Mouse (Mus musculus) embryonic facial prominence, embryonic 11.5 days (tissue): ENCODE measurements around the gene Shisal2a. TPM values are rescaled to one million over a fixed set of nuclear protein-coding genes. Genes with fewer than 3 reads are reported as not detected.
A peak's percentile ranks its signal among the peaks of the same experiment; 100 is the strongest.

Experiments
- ATAC-seq: fragments of 200-750 bp; cut with Nextera tagmentation; replicated peaks from 2 replicates; pipeline ENCODE4 v1.8.0; 2017; ENCODE audit warnings: low read depth; ENCODE audit not compliant: insufficient number of reproducible peaks, low FRiP score, low TSS enrichment
- DNase-seq: peaks from one replicate; pipeline ENCODE4 v3.0.0-alpha.2; 2015; ENCODE audit warnings: low spot score
- H3K27ac ChIP-seq: fragments of 300-500 bp; sonication (generic); replicated peaks from 2 replicates; pipeline ENCODE4 v1.5.1; 2014; ENCODE audit warnings: mild to moderate bottlenecking, low read depth, low read length, control low read depth
- H3K27me3 ChIP-seq: fragments of 300-500 bp; sonication (generic); 2 replicates; pipeline ENCODE4 v1.6.1; 2014; ENCODE audit warnings: mild to moderate bottlenecking, low read length, moderate library complexity, mixed read lengths; ENCODE audit not compliant: control insufficient read depth, insufficient read depth
- H3K36me3 ChIP-seq: fragments of 300-500 bp; sonication (generic); replicated peaks from 2 replicates; pipeline ENCODE4 v1.6.1; 2014; ENCODE audit warnings: low read depth, mild to moderate bottlenecking, low read length, moderate library complexity, mixed read lengths; ENCODE audit not compliant: control insufficient read depth, insufficient read depth
- H3K4me1 ChIP-seq: fragments of 300-500 bp; sonication (generic); 2 replicates; pipeline ENCODE4 v1.6.1; 2014; ENCODE audit warnings: low read length, mixed read lengths; ENCODE audit not compliant: control insufficient read depth, insufficient read depth
- H3K4me2 ChIP-seq: fragments of 300-500 bp; sonication (generic); 2 replicates; pipeline ENCODE4 v1.6.1; 2014; ENCODE audit warnings: low read depth, mild to moderate bottlenecking, control low read depth, low read length, moderate library complexity
- H3K4me3 ChIP-seq: fragments of 300-500 bp; sonication (generic); 2 replicates; pipeline ENCODE4 v1.5.1; 2014; ENCODE audit warnings: low read depth, low read length, control low read depth
- H3K9ac ChIP-seq: fragments of 300-500 bp; sonication (generic); replicated peaks from 2 replicates; pipeline ENCODE4 v1.6.1; 2014; ENCODE audit warnings: mild to moderate bottlenecking, control low read depth, low read length
- H3K9me3 ChIP-seq: fragments of 300-500 bp; sonication (generic); replicated peaks from 2 replicates; pipeline ENCODE4 v1.6.1; 2016; ENCODE audit warnings: mild to moderate bottlenecking, low read length, inconsistent platforms, mixed read lengths; ENCODE audit not compliant: control insufficient read depth
- WGBS: fragments of 180-500 bp; shearing (Covaris S2); extraction: QIAGEN DNeasy Blood & Tissue Kit; methylation state at CpG from one replicate; pipeline ENCODE4 v1.1.7; 2014; 5-methylcytosine and 5-hydroxymethylcytosine counted together
- polyA plus RNA-seq: library from polyadenylated mRNA; unstranded; fragments of >200 nt; fragmentation: Nextera tagmentation; extraction: Ambion mirVana; gene quantifications from 2 replicates; pipeline ENCODE4 v1.2.1, GENCODE M21; 2014

The Shisal2a gene
- polyA plus RNA-seq, 1 experiment from 2014 or later = 8.5 TPM

- Histone ChIP-seq H3K4me1 (no peaks in the 10 kb centered on the region; the same call in 1 of the 2 replicates), H3K36me3 (no peaks in the 10 kb centered on the region), H3K27me3 (no peaks in the 10 kb centered on the region), H3K27ac (no peak overlapping the region), H3K9ac (no peak overlapping the region), H3K4me2 (no peak overlapping the region), H3K9me3 (no peaks in the 10 kb centered on the region), H3K4me3 (no peak overlapping the region)
- no peak for DNase-seq
- no peak for ATAC-seq
- 91% methylated on average over 3 of the region's 3 CpGs for WGBS
These were observed 11.7 kb downstream of the Shisal2a start for GRCm38 (mm10) chr4:108371421-108371820.

DNA sequence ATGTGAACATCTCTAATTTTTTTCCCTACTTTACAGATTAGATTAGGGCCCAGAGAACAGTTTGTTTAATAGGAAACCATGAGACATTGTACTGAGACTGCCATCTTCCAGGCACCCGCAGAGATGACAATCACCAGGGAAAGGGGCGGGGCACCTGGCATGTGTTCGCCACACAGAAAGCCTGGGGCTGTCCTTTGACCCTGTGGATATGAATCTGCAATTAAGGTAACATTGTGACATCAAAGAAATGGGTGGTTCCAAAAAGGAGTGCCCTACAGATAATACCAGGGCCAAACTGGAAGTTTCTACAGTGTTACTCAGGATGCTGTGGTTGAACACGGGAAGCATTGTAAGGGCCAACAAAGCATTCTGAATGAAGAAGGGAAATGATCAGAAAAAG lies 12.7 kb downstream of the Shisal2a start:
- Histone ChIP-seq H3K27me3 (no peaks in the 10 kb centered on the region), H3K4me2 (no peak overlapping the region), H3K4me3 (no peak overlapping the region), H3K36me3 (no peaks in the 10 kb centered on the region), H3K9ac (no peak overlapping the region), H3K9me3 (no peaks in the 10 kb centered on the region), H3K4me1 (no peaks in the 10 kb centered on the region; the same call in 1 of the 2 replicates), H3K27ac (no peak overlapping the region)
- ATAC-seq (no peak), DNase-seq (no peak)
- WGBS = 65% methylated on average over 4 of the region's 4 CpGs

GRCm38 (mm10) chr4:108369254-108369653 lies 13.9 kb downstream of the Shisal2a start:
- H3K4me2 ChIP-seq = no peak overlapping the region
- H3K27me3 ChIP-seq = no peaks in the 10 kb centered on the region
- no peak overlapping the region for H3K4me3 ChIP-seq
- ATAC-seq = no peak
- H3K4me1 ChIP-seq = peaks cover under 1% of the 10 kb centered on the region
- no peaks in the 10 kb centered on the region for H3K9me3 ChIP-seq
- H3K36me3 ChIP-seq = no peaks in the 10 kb centered on the region
- no peak for DNase-seq
- 26% methylated on average over 5 of the region's 5 CpGs for WGBS
- no peak overlapping the region for H3K27ac ChIP-seq
- no peak overlapping the region for H3K9ac ChIP-seq

- ATAC-seq = no peak
- H3K36me3 ChIP-seq = no peaks in the 10 kb centered on the region
- peak overlapping the region; percentile 90 for H3K27ac ChIP-seq
- no peaks in the 10 kb centered on the region for H3K27me3 ChIP-seq
- no peak overlapping the region for H3K4me3 ChIP-seq
- H3K9ac ChIP-seq = peak overlapping the region; percentile 35; the same call in 1 of the 2 replicates
- WGBS = 3% methylated on average over 5 of the region's 5 CpGs
- H3K4me1 ChIP-seq = peaks cover 10% of the 10 kb centered on the region
- no peak for DNase-seq
- H3K4me2 ChIP-seq = no peak overlapping the region
- no peaks in the 10 kb centered on the region for H3K9me3 ChIP-seq
These were observed 19.1 kb downstream of the Shisal2a start for GRCm38 (mm10) chr4:108364111-108364476.

GRCm38 (mm10) chr4:108363355-108364110 lies 19.6 kb downstream of the Shisal2a start:
- ATAC-seq (peak; percentile 12; the same call in 1 of the 2 replicates), DNase-seq (peak; percentile 78)
- H3K36me3 ChIP-seq = no peaks in the 10 kb centered on the region
- no peak overlapping the region for H3K4me3 ChIP-seq
- H3K27ac ChIP-seq = peak overlapping the region; percentile 90
- H3K4me1 ChIP-seq = peaks cover 10% of the 10 kb centered on the region
- no peaks in the 10 kb centered on the region for H3K9me3 ChIP-seq
- peak overlapping the region; percentile 35; the same call in 1 of the 2 replicates for H3K9ac ChIP-seq
- no peaks in the 10 kb centered on the region for H3K27me3 ChIP-seq
- 5% methylated on average over 7 of the region's 7 CpGs for WGBS
- no peak overlapping the region for H3K4me2 ChIP-seq

GRCm38 (mm10) chr4:108362321-108363261 lies 20.6 kb downstream of the Shisal2a start:
- H3K9ac ChIP-seq = peak overlapping the region; percentile 4; the same call in 1 of the 2 replicates
- peaks cover 10% of the 10 kb centered on the region for H3K4me1 ChIP-seq
- WGBS = 2% methylated on average over 18 of the region's 18 CpGs

DNA sequence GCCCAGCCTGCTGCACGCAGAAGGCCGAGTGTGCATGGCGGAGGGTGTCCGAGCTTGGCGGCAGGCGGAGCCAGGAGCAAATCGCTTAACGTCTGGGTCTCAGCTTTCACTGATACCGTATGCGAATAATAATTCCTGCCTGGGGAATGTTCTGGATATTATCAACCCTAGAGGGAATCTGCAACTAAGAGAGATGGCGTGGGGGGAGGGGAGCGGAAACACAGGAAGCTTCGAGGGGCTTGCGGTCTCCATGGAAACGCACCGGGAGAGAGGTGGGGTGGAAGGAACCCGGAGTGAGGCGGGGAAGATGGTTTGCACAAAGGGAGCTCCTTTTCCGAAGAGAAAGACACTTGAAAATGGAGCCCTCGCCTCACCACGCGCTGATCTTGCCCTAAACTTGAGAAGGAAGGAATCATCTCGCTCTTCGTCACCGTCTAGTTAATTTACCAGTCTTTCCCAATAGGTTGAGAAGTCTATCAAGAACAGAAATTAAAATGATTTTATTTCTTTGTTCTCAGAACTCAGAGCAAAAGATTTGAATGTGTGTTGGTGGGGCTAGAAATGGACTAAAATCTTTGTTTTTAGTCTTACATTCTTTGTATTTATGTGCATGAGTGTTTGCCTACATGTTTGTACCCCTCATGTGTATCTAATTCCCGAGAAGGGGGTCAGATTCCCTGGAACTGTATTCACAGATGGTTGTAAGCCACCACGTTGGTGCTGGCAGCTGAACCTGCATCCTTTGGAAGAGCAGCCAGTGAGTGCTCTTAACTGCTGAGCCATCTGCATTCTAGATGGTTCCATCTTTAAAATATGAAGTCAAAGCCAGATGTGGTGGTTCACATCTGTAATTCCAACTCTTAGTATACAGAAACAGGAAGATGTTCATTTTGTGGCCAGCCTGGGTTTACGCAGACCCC lies 22.8 kb downstream of the Shisal2a start:
- 3% methylated on average over 28 of the region's 28 CpGs for WGBS

More at GRCm38 (mm10) chr4:108362321-108363261, 20.6 kb downstream of the Shisal2a start:
- Histone ChIP-seq H3K27ac (peak overlapping the region; percentile 90), H3K4me2 (no peak overlapping the region), H3K27me3 (no peaks in the 10 kb centered on the region), H3K36me3 (no peaks in the 10 kb centered on the region), H3K9me3 (no peaks in the 10 kb centered on the region), H3K4me3 (no peak overlapping the region)
- peak; percentile 78 for ATAC-seq
- DNase-seq = peak; percentile 94

More for the DNA sequence above, 22.8 kb downstream of the Shisal2a start:
- peak; percentile 98 for DNase-seq
- Histone ChIP-seq H3K4me3 (no peak overlapping the region), H3K36me3 (no peaks in the 10 kb centered on the region), H3K9me3 (no peaks in the 10 kb centered on the region), H3K4me1 (peaks cover 10% of the 10 kb centered on the region), H3K4me2 (no peak overlapping the region), H3K9ac (peak overlapping the region; percentile 48), H3K27ac (peak overlapping the region; percentile 90), H3K27me3 (no peaks in the 10 kb centered on the region)
- peak; percentile 64 for ATAC-seq
